Comparison of ENCODE assay signal across 26 mouse cellular contexts in genomic region chr10:99375101-99375500, GRCm38 (mm10).
DNase-seq lines count a peak whose midpoint lies in the region; ATAC-seq and TF ChIP-seq lines count a peak whose summit lies in the region.
"Had no signal": no experiment of that assay in that cellular context is flagged by ENCODE, and none has a peak within 500 bp of the region (broad histone marks: within the 10 kb centered on the region; RNA-seq: fewer than 3 reads in every experiment).

No protein-coding gene starts in this region.

- no peak overlapping the region for H3K9ac ChIP-seq in midbrain, postnatal 0 days (replicated peaks; ENCODE audit: low read length, poor library complexity, severe bottlenecking)
- no peak overlapping the region for H3K9ac ChIP-seq in midbrain, embryonic 16.5 days (ENCODE audit: low read depth, low read length)
- no peak overlapping the region for H3K9ac ChIP-seq in embryonic facial prominence, embryonic 15.5 days
- no peak overlapping the region for H3K9ac ChIP-seq in limb, embryonic 14.5 days (ENCODE audit: low read depth, low read length, severe bottlenecking)
- H3K9ac ChIP-seq: forebrain, embryonic 13.5 days; kidney, embryonic 15.5 days; midbrain, embryonic 12.5 days had no signal

- no peak for ATAC-seq in midbrain, postnatal 0 days (ENCODE audit: low FRiP score)
- ATAC-seq in midbrain, embryonic 16.5 days: no peak
- ATAC-seq in embryonic facial prominence, embryonic 15.5 days (ENCODE audit: insufficient number of reproducible peaks, low FRiP score, low TSS enrichment, low read depth): no peak; the same call in 1 of the 2 replicates
- ATAC-seq in limb, embryonic 14.5 days (ENCODE audit: low FRiP score, low read depth): peak; percentile 68; the same call in 1 of the 2 replicates
- ATAC-seq: forebrain, embryonic 13.5 days; intestine, postnatal 0 days; Patski had no signal

- H3K27me3 ChIP-seq in midbrain, postnatal 0 days (ENCODE audit: insufficient read depth, low read length): no peaks in the 10 kb centered on the region
- H3K27me3 ChIP-seq in midbrain, embryonic 16.5 days (ENCODE audit: control insufficient read depth, insufficient read depth, low read depth, low read length): no peaks in the 10 kb centered on the region
- no peaks in the 10 kb centered on the region for H3K27me3 ChIP-seq in embryonic facial prominence, embryonic 15.5 days
- no peaks in the 10 kb centered on the region for H3K27me3 ChIP-seq in limb, embryonic 14.5 days (ENCODE audit: control insufficient read depth, insufficient read depth, low read length)
- H3K27me3 ChIP-seq: CH12.LX; forebrain, embryonic 13.5 days; kidney, embryonic 15.5 days; midbrain, embryonic 12.5 days; Patski had no signal

- 49% methylated on average over 5 of the region's 5 CpGs for WGBS in midbrain, postnatal 0 days
- 44% methylated on average over 5 of the region's 5 CpGs for WGBS in midbrain, embryonic 16.5 days
- 13% methylated on average over 5 of the region's 5 CpGs for WGBS in embryonic facial prominence, embryonic 15.5 days
- 8% methylated on average over 5 of the region's 5 CpGs for WGBS in limb, embryonic 14.5 days

- TF ChIP-seq CTCF in midbrain, postnatal 0 days (IDR thresholded peaks at IDR 0.05): no peak

- H3K36me3 ChIP-seq in midbrain, postnatal 0 days (ENCODE audit: insufficient read depth, low read length): no peaks in the 10 kb centered on the region
- H3K36me3 ChIP-seq in midbrain, embryonic 16.5 days (ENCODE audit: control insufficient read depth, insufficient read depth, low read length): no peaks in the 10 kb centered on the region
- no peaks in the 10 kb centered on the region for H3K36me3 ChIP-seq in embryonic facial prominence, embryonic 15.5 days
- H3K36me3 ChIP-seq in limb, embryonic 14.5 days (ENCODE audit: control insufficient read depth, insufficient read depth, low read length): no peaks in the 10 kb centered on the region
- H3K36me3 ChIP-seq: G1E; hindbrain, embryonic 10.5 days; kidney, embryonic 15.5 days; midbrain, embryonic 12.5 days had no signal

- 0 out of 2 replicates have a peak, but pooled peaks cover 5% of the 10 kb centered on the region for H3K4me1 ChIP-seq in midbrain, postnatal 0 days (ENCODE audit: insufficient read depth, low read length)
- H3K4me1 ChIP-seq in midbrain, embryonic 16.5 days (ENCODE audit: control insufficient read depth, insufficient read depth, low read length): no peaks in the 10 kb centered on the region
- peaks cover 18% of the 10 kb centered on the region; the same call in 1 of the 2 replicates for H3K4me1 ChIP-seq in embryonic facial prominence, embryonic 15.5 days
- H3K4me1 ChIP-seq in limb, embryonic 14.5 days (ENCODE audit: control insufficient read depth, insufficient read depth, low read length): 0 out of 2 replicates have a peak, but pooled peaks cover 2% of the 10 kb centered on the region
- H3K4me1 ChIP-seq: forebrain, embryonic 13.5 days; midbrain, embryonic 12.5 days had no signal

- H3K4me3 ChIP-seq in midbrain, postnatal 0 days (ENCODE audit: low read depth, low read length): no peak overlapping the region
- H3K4me3 ChIP-seq in midbrain, embryonic 16.5 days (ENCODE audit: low read depth, low read length): no peak overlapping the region
- no peak overlapping the region for H3K4me3 ChIP-seq in embryonic facial prominence, embryonic 15.5 days (replicated peaks)
- no peak overlapping the region for H3K4me3 ChIP-seq in limb, embryonic 14.5 days (replicated peaks; ENCODE audit: low read length)
- H3K4me3 ChIP-seq: forebrain, embryonic 13.5 days; hindbrain, embryonic 10.5 days; kidney, embryonic 15.5 days; left cerebral cortex, adult 2 months; midbrain, embryonic 12.5 days had no signal

- no peaks in the 10 kb centered on the region for H3K9me3 ChIP-seq in midbrain, postnatal 0 days (ENCODE audit: low read length)
- H3K9me3 ChIP-seq in midbrain, embryonic 16.5 days (replicated peaks; ENCODE audit: control insufficient read depth, low read length, poor library complexity, severe bottlenecking): no peaks in the 10 kb centered on the region
- H3K9me3 ChIP-seq in embryonic facial prominence, embryonic 15.5 days (replicated peaks): no peaks in the 10 kb centered on the region
- no peaks in the 10 kb centered on the region for H3K9me3 ChIP-seq in limb, embryonic 14.5 days (ENCODE audit: control insufficient read depth, low read length)
- H3K9me3 ChIP-seq: forebrain, embryonic 13.5 days; hindbrain, embryonic 10.5 days; kidney, embryonic 15.5 days; midbrain, embryonic 12.5 days had no signal

- DNase-seq in midbrain, postnatal 0 days (ENCODE audit: low spot score): peak; percentile 10
- DNase-seq in limb, embryonic 14.5 days (ENCODE audit: low spot score): no peak
- DNase-seq in thymus, postnatal 36 days: peak; percentile 5 to 24
- DNase-seq in left cerebral cortex, postnatal 10 days (ENCODE audit: extremely low spot score in 1 of 2, low spot score in 2 of 2): no peak
- DNase-seq in embryo, embryonic 9.5 days (ENCODE audit: extremely low spot score): no peak
- no peak for DNase-seq in frontal cortex, postnatal 36 days (ENCODE audit: low spot score in 2 of 2)
- DNase-seq: B cell, adult 2 months; cerebellum, adult 18-20 months; cerebellum, postnatal 36 days; embryo, embryonic 11 days; kidney, postnatal 4 days; lung, postnatal 10 days; right cerebral cortex, postnatal 25 days; spleen, adult 18-20 months had no signal

- H3K4me2 ChIP-seq in midbrain, postnatal 0 days (ENCODE audit: low read depth, low read length, poor library complexity, severe bottlenecking): no peak overlapping the region
- no peak overlapping the region for H3K4me2 ChIP-seq in midbrain, embryonic 16.5 days (ENCODE audit: low read length)
- H3K4me2 ChIP-seq in embryonic facial prominence, embryonic 15.5 days (replicated peaks): no peak overlapping the region
- H3K4me2 ChIP-seq in limb, embryonic 14.5 days (replicated peaks; ENCODE audit: low read depth, low read length, severe bottlenecking): no peak overlapping the region
- H3K4me2 ChIP-seq: forebrain, embryonic 13.5 days; heart, embryonic 11.5 days; kidney, embryonic 15.5 days; midbrain, embryonic 12.5 days had no signal

- H3K27ac ChIP-seq in midbrain, postnatal 0 days (ENCODE audit: low read depth, low read length): no peak overlapping the region
- H3K27ac ChIP-seq in midbrain, embryonic 16.5 days (ENCODE audit: low read length): no peak overlapping the region
- H3K27ac ChIP-seq in embryonic facial prominence, embryonic 15.5 days (replicated peaks): 0 out of 2 replicates have a peak overlapping the region, but pooled peaks have one; percentile 17
- H3K27ac ChIP-seq in limb, embryonic 14.5 days (replicated peaks; ENCODE audit: low read depth, low read length): no peak overlapping the region
- H3K27ac ChIP-seq: forebrain, embryonic 13.5 days; hindbrain, embryonic 10.5 days; kidney, embryonic 15.5 days; left cerebral cortex, adult 2 months; midbrain, embryonic 12.5 days had no signal

- TF ChIP-seq POLR2A in limb, embryonic 14.5 days (IDR thresholded peaks at IDR 0.05; ENCODE audit: borderline replicate concordance, extremely low read depth, insufficient read depth, insufficient read length): no peak

- intact Hi-C loops in left cerebral cortex, postnatal 10 days (cut with DNase I): no loop called here

Comparison
In these comparisons a context has a peak if more than half of its experiments do, and no peak if none do; other contexts are left out.
1. DNase-seq: peak in midbrain, postnatal 0 days (single experiment) and thymus, postnatal 36 days (2 of 2); none in limb, embryonic 14.5 days (single experiment), left cerebral cortex, postnatal 10 days (0 of 2), embryo, embryonic 9.5 days (single experiment) and frontal cortex, postnatal 36 days (0 of 2).